Mouse (Mus musculus): ENCODE measurements around the gene Kdm5d.

DNA sequence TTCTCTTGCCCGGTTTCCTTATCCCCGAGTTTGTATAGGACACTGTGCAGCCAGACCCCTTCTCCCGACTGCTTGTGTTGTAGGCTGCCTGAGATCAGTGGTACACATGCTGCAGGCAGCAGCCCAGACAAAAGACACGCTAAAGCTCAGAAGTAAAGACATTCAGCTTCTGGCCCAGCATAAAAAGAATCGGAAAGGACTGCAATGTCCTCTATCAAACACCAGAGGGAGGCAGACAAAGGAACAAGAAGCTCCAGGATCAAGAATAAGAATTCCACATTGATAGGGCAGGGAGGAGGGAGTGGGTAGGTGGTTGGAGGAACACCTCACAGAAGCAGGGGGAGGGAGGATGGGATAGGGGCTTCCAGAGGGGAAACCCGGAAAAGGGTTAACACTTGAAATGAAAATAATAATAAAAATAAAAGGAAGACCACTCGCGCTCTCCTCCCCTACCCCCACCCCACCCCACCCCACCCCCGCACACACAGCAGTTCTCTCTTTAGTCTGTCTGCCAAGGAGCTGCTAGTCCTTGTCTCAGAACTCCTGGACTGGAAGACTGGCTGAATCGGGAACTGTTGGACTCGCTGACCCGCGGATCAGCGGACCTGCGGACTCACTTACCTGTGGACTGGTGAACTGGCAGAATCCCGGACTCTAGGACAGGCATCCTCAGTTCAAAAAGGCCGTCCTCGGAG lies 24.6 kb upstream of the Kdm5d start:
- TF ChIP-seq POLR2A (IDR thresholded peaks at IDR 0.05; ENCODE audit: low read depth, low read length) (no peak), CTCF (conservative IDR thresholded peaks at IDR 0.05; ENCODE audit: insufficient read depth, insufficient read length, low read depth, low read length) (no peak)

Data from kidney, adult 2 months (tissue).